Mouse (Mus musculus) T-cell, adult 2 months (primary cell): ENCODE measurements around the gene Dlg2.
"Not testable (repeated sequence)": the region's sequence is repeated elsewhere in the genome, so short reads cannot be mapped to it uniquely, and the experiment has no call there.

Experiments used
- DNase-seq: peaks from one replicate; pipeline ENCODE4 v3.0.0; 2022; ENCODE audit warnings: low spot score

Dlg2 gene

GRCm38 (mm10) chr7:90843345-90844293 is 367.1 kb downstream of the Dlg2 start:
- DNase-seq, result no peak

DNA sequence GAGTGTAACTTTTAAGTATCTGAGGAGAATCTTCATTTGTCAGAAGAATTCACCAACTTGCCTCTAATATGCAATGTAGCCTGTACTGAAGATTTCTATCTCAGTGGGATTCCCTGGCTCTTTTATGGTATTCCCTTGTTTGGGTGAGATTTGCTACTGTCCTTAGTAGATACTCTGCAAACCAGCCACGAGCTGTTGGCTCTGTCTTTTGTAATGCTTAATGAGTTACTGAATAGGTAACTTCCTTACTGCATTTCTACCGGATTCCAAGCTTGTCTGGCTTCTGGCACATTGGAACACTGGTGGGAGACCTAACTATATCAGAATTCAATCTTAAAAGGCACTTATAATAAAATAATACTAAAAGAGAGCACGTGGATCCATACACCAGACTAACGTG is 400.3 kb downstream of the Dlg2 start:
- DNase-seq, result not testable (repeated sequence)

GRCm38 (mm10) chr7:90882740-90883139 is 406.3 kb downstream of the Dlg2 start:
- no peak for DNase-seq

DNA sequence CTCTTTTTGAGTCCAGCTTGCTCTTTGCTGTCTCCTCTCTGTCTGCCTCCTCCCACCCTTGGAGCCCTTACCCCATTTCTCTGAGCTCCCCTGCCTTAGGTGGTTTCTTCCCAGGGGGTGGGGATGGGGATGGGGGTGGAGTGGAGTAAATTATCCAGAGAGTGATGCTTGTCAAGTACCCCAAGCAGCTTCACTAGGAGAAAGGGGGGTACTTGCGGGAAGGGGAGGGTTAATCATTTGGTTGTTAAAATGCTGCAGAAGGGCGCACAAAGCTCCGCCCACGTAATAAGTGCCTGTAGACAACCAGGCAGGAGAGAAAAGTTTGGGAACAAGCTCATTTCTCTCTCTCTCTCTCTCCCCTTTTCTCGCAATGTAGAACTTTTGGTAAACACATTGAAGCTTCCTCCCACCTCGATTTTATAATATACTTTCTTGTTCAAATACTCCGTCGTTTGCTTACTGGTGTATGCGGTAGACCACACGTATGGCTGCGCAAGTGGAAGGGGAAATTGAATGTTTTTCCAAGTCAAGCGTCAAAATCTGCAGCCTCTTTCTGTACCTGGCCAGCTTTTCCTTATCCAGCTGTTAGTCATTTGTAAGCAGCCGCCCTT is 410.0 kb downstream of the Dlg2 start:
- DNase-seq, result no peak

DNA sequence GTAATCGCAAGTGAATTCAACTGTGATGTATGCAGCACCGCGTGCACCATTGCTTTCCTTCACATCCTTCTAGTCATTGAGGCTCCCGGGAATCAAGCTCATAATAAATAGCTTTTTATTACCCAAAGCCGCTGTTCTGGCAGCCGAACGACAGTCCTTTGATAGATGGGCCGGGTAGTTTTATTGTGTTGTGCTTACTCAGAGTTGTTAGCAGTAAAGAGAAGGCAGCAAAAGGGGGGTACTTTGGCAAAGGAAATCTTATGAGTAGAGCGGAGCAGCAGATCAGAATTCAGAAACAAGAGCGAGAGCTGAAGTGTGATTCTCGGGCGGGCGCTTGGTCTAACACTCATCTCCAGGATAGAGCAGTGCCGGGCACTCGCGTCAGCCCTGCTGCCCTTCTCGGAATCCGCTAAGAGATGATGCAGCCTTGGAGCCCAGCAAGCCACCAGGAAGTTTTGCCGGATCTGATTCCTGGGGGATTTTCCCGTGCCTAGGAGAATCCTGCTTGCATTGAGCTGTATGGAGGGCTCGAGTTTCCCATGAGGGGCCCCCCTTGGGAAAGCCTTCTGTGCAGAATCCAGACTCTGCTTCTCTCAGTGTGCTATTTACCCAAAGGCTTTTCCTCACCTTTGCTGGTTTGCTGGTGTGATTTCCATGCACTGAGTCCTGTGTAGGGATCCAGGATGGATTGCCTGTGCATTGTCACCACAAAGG is 410.7 kb downstream of the Dlg2 start:
- DNase-seq, result no peak

- DNase-seq, result no peak
Observed at GRCm38 (mm10) chr7:90927441-90927840, 451.0 kb downstream of the Dlg2 start.

DNA sequence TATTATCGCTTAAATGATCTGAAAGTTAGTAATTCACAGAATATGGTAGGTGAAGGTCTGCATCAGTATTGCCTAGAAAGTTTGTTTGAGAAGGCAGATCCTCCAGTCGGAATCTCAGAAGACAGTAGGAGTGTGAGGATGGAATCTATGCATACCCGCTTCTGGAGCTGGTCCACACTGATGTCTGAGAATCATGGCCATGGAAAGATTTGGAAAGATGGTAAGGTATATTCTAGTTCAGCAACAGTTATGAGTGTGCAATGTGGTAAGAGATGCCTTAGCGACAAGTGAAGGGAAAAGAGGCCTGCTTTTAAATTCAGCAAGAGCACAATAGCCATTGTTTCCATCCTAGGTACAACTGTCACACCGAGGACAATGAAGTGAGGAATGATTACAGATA is 464.3 kb downstream of the Dlg2 start:
- DNase-seq, result no peak

GRCm38 (mm10) chr7:90947073-90947472 is 470.6 kb downstream of the Dlg2 start:
- no peak for DNase-seq

GRCm38 (mm10) chr7:90949212-90949611 is 472.7 kb downstream of the Dlg2 start:
- no peak for DNase-seq

GRCm38 (mm10) chr7:90977241-90977640 is 500.8 kb downstream of the Dlg2 start:
- no peak for DNase-seq

- no peak for DNase-seq
Observed at GRCm38 (mm10) chr7:90982069-90982468, 505.6 kb downstream of the Dlg2 start.

DNA sequence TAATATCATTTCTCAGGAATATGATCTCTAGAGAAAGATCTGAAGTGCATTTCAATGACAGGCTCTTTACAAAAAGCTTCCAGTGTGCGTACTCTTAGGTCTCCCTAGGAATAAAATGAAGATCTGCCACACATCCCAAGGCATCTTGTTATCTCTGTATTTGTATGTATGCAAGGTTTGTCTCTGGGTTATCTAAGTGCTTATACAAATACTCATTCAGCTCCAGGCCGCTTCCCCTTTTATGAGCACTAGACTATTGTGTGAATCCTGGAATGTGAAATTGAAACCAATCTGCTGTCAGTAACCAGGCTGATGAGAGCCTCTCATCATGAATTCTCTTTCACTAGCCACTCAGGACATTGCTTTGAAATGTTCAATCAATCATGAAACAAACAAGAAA is 534.2 kb downstream of the Dlg2 start:
- DNase-seq, result no peak

DNA sequence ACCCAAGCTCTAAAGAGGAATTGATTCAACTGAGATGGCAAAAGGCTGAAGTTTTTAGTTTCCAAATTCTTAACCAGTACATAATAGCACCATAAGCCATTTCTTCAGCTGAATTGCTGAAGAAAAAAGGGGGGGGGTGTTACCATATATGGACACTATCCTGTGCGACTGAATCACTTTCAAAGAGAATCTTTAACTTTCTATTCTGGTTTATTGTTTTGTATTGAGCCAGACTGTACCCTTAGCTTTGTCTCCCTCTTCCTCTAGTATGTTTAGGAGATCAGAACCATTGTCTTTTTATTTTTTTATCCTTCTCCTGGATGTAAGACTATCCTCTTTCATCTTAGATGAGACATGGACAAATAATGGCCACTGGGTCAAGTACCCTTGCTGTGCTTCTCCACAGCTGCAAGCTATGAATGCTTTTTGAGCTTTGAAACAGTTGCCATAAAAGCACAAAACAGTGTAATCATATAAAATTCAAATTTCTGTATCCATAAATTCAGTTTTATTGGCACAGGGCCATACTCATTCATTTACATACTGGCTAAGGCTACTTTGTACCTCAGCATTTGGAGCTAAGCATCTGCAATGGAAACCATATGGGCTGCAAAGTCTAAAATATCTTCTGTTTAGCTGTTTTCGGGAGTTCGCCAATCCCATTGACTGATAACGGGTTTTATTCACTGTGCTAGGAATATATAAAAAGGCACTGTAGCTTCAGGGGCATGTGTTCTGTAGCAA is 568.7 kb downstream of the Dlg2 start:
- DNase-seq, result no peak

DNA sequence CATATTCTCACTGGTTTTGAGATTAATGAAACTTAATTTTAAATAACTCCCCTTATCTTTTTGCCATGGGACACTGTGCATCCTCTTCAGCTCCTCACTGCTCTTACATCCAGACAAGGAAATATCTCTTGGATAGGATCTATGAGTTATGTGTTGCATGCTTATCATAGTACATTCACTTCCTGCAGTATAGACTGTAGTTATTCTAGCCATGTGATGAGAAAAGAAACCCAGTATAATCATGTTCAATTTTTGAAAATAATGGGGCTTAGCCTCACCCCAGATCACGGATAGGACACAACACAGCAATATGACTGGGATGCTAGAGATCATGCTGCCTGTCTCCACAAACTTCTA is 569.2 kb downstream of the Dlg2 start:
- DNase-seq, result no peak

DNA sequence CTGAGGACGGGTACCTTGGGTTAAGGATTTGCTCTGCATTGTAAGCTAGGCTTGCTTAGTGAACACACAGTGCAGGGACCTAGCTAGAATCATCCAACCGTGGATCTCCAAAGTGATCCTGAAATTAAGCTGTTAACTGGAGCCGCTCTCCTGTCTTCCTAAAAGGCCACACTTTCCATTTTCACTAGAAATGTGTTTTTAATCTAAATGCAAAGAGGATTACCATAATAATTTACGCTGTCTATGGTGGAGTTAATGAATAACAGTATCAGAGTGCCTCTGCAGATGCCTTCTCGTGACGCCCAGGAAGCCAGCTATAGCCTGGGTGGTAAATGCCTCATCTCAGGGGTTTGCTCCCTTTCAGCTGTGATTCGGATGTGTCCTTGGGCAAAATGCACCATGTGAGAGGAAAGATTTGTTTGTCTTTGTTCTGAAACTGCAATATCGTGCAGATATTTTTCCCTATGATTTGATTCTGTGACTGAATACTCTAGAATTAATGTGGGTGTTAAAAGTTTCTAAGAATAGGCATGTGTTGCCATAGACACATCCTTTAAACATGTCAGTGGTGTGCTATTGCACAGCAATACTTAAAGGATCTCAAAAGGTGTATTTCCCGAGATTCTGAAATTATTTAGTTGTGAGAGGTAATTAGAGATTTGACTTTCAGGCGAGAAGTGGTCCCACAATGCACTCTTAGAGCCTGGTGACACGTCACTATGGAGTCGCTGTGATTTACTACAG is 587.0 kb downstream of the Dlg2 start:
- DNase-seq, result no peak

- DNase-seq, result no peak
Observed at GRCm38 (mm10) chr7:91071751-91072707, 595.6 kb downstream of the Dlg2 start.

GRCm38 (mm10) chr7:91086071-91086470 is 609.6 kb downstream of the Dlg2 start:
- DNase-seq, result no peak

DNA sequence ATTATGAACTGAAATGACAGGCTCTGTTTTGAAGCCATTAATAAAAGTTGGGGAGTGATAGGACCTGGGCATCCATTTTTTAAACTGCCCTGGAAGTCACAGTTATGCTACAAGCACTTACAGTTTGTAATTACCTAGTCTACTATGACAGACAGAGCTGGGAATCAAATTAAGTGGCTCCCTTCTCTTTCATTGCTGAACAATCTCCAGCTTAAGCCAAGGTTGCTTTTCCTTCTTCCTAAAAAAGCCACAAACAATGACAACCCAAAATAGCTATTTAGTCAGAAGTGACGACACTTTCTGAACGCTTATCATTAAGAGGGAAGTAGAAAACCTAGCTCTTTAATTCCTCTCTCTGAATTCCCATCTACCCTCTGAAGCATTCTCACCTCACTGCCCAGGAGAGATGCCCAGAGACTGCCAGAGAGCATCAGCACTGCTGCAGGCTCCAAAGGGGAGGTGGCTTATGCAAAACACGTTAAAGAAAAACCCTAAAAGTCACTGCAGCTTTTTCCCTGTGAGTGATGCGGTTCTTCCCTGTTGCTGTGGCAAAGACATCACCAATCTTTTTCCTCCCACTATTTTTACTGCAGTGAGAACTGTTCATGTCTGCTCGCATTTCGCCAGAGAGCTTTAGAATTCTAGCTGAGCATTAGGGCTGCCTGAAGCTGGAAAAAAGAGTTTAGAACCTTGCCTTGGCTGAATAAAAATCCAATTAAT is 612.9 kb downstream of the Dlg2 start:
- no peak for DNase-seq

DNA sequence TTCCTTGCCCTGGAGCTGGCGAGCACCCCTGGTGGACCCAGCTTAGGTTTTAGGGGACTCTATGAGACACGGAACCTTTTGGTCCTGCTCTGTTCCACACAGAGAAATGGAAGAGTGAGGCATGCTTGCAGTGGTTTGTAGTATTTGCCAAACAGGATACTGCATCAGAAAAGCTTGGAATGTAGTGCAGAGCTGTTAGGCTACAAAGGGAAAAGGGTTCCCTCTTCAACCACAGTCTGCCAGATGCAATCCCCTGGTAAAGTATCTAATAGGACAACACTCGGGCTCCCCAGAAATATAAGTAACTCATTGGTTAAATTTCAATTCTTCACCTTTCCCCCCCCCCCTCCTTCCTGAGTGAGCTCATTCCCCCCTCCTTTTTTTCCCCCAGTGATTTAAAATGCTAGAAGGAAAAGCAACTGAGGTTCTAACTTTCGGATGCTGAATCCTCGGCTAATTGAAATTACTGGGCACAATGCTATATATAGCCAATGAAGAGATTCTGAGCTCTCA is 613.9 kb downstream of the Dlg2 start:
- DNase-seq, result no peak
